Mouse (Mus musculus) right cerebral cortex, postnatal 25 days (tissue): ENCODE data around the gene Alg12.
"Not testable (repeated sequence)": the region's sequence is repeated elsewhere in the genome, so short reads cannot be mapped to it uniquely, and the experiment has no call there.

ENCODE experiments used
- DNase-seq: peaks from one replicate; pipeline ENCODE4 v3.0.0; 2022

Gene Alg12

DNA sequence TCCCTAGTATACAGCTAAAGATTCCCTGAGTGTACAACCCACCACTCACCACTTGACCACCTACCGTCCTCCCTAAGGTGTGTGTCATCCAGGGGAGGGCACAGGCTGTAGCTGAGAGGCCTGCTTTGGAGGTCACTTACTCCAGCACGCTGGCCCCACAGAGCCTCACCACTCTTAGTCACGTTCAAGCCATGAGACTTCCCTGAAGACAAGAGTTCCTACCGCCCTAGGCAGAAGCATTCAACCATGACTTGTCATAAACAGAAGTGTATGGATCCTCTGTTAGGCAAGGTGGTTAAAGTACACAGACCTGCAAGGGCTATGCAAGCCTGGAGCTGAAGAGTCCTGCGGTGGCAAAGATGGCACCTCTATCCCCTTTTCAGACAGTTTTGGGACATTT, 11.6 kb upstream of the Alg12 start:
- no peak for DNase-seq

GRCm38 (mm10) chr15:88829791-88830440, 10.8 kb upstream of the Alg12 start:
- DNase-seq: peak; percentile 20

- DNase-seq: peak; percentile 82
Observed at GRCm38 (mm10) chr15:88828800-88829705, 9.9 kb upstream of the Alg12 start.

DNA sequence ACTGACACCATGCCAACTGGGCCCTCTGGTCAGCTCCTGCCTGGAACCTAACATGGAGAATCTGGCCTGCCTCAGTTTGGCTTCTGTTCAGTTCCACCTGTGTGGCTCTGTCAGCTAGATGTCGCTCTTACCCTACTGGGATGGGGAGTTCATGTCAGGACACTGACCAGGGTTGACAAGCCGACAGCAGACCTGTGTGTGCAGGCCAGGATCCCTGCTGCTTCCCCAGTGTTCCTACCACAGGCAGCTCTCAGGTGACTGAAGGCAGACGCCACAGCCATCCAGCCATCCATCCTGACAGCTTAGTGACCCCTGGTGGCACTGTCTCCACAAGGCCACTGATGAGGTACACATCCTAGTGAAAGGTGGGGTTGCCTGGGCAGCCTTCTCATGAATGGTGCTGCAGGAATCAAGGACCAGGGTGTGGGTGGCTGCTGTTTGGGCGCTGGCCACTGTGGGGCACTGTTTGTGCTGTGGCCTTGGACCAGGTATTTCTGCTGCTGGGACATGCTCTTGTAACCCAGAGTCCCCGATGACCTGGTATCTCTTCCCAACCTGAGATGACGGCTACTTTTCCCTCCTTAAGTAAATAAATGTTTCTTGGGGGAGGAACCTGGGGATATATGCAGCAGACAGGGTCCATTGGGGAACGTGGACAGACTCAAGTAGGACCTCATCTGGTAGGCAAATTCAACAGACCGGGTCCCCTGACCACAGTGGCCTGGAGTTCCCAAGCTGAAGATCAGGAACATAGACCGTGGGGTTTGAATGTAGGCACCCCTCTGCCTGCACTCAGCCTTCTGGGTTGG, 9.1 kb upstream of the Alg12 start:
- peak; percentile 26 for DNase-seq

DNA sequence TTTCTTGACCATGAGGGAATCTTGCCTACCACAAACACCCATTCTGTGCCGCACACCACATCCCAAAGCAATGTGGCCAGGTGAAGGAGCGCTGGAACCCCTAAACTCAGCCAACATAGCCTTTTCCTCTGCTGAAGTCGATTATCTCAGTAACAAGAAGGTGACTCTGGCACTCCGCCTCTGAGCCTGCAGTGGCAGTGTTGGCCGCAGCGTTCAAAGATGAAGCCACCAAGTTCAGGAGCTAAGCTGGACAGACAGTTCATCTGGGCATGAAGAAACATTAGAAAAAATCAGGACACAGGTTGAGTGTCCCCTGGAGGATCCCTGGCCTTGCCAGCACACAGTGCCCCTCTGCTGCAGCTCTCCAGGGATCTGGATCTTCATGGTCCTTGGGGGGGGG, 8.3 kb upstream of the Alg12 start:
- DNase-seq: no peak

DNA sequence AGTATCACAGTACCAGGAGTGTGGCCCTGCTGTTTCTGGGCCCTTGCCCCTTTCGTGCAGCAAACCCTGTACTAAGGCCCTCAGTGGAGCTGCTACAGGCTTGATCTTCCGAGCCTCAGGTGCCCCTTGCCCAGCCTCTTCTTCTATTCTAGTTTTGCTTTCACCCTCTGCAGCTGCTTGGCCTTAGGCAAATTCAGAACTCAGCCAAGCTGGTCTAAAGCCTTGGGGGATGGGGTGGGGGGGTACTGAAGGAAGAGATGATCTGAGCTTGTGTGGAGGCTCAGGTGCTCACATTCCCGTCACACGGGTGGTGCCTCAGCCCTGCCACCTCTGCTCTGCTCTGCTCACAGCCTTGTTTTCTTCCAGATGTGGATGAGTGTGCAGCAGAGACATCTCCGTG, 4.3 kb upstream of the Alg12 start:
- no peak for DNase-seq

DNA sequence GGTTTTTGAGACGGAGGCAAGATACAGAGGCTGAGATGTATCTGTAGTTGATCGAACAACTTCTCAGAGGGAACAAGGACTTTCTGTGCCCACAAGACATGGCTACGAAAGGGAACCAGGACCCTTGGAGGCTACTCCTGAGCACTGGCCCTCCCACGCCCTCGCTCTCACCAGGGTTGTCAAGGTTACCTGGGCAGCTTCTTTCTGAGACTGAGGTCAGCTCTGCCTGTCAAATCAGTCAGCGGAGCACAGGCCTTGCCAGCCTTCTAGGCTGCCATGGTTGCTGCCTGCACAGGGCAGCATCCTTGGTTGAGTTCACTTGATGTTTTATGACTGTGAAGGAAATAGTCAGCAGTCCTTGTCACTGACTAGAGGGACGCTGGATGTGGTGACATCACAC, 3.4 kb upstream of the Alg12 start:
- no peak for DNase-seq

DNA sequence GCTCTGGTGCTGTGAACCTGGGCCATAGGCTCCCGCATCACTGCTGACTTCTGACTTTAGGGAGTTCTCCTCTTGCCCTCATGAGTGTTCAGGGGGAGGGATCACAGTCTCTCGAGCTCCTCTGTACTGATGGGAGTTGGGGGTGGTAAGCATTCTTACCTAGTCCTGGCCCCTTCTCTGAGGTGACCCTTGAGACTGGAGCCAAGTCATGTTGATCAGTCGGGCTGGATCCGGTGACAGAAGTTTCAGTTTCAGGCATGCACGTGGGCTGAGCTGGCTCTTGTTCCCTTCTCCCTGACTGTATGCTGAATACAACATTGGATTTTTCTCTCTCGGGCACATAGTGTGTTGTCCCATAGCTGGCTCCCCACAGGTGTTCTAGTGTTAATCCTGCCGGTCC, 2.3 kb upstream of the Alg12 start:
- DNase-seq: no peak

- no peak for DNase-seq
Observed at GRCm38 (mm10) chr15:88819906-88820303, 787 bp upstream of the Alg12 start.

- DNase-seq: no peak
Observed at GRCm38 (mm10) chr15:88815196-88815700, 3.9 kb downstream of the Alg12 start.

DNA sequence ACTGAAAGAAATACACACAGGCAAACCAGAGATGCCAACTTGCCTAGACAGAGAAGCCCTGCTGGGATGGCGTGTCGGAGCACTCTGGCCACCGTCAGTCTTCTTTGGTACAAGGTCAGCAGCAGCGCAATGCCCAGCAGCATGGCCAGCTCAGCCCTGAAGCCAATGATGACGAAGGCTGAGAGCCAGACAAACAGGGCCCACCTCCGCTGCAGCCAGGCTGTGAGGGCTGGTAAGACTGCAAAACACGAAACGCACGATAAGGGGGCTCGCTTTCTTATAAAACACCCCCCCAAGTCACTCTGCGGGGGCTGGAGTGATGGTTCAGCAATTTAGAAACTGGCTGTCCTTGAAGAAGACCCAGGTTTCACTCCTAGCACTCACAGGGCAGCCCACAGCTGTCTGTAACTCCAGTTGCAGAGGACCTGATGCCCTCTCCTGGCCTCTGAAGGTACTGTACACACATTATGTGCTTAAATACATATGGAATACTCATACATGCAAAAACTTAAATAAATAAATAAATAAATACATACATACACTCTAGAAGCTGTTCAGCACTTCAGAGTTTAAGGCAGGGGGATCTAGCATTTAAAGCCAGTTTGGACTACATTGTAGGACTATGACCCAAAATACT, 4.6 kb downstream of the Alg12 start:
- no peak for DNase-seq

DNA sequence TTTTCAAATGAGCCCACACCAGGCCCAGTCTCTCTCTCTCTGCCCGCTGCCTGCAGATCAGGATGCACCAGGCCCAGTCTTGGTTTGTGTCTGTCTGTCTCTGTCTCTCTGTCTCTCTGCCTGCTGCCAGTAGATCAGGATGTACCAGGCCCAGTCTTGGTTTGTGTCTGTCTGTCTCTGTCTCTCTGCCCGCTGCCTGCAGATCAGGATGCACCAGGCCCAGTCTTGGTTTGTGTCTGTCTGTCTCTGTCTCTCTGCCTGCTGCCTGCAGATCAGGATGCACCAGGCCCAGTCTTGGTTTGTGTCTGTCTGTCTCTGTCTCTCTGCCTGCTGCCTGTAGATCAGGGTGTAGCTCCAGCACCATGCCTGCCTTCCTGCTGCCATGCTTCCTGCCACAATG, 5.2 kb downstream of the Alg12 start:
- DNase-seq: not testable (repeated sequence)

GRCm38 (mm10) chr15:88813262-88813661, 5.9 kb downstream of the Alg12 start:
- DNase-seq: no peak

DNA sequence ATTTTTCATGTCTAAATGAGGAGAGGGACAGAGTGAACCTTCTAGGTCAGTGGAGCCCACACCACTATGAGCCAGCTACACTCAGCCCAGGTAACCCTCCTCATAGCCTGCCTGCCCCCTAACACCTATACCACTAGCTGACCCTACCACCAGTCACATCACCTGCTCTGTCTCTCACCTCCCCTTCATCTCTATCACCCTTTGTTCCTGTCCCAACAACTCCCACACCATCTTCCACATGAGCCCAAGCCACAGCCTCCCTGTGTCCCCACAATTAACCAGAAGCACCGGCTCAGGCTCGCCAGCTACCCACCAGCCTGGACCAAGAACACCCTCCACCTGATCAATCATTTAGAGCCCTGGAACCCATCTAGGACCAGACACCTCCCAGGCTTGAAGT, 8.7 kb downstream of the Alg12 start:
- DNase-seq: no peak

DNA sequence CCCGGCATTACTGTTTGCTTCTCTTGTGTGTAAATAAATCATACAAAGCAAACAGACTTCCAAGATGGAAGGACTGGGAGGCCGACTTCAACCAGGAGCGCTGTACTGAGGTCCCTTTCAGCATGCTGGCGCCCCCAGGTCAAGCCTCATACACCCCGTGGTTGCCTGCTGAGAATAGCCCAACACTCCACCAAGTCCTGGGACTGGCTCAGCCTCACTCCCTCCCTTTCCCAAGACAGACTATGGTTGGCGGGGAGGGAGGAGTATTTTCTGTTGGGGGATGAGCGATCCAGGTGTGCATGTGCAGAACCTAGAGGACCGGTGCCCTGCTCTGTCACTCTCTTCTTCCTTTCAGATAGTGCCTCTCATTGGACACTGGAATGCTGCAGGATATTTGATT, 11.0 kb downstream of the Alg12 start:
- DNase-seq: no peak

DNA sequence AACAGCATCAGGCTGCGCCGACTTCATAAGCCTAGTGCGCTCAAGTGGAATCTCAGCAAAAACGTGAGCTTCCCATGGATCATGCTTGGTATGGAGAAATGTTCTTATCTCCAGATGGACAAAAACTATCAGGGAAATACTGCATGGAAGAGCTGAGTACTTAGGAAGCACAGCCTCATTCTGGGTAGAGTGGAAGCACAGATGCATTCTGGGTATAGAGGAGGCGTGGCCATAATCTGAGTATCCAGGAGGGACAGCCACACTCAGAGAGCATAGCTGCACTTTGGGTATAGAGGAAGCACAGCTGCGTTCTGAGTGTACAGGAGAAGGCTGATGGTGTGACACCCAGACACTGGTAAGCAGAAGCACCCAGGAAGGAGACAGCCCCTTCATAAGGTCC, 16.8 kb downstream of the Alg12 start:
- DNase-seq: no peak

DNA sequence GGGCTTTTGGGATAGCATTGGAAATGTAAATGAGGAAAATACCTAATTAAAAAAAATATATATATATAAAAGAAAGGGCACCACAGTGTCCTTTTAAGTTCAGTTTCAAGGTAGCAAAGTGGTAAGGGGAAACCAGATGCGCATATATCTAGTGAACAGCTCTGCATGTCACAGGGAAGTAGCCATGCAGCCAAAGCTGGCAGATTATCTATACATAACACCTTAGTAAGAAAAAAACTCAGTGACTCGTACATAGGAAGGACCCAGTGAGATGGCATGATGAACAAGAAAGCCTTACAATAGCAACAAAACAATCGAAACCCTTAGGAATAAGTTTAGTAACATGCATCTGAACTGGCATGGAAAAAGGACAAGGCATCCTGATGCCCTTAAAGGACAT, 17.2 kb downstream of the Alg12 start:
- DNase-seq: no peak

GRCm38 (mm10) chr15:88800921-88801354, 18.2 kb downstream of the Alg12 start:
- no peak for DNase-seq

DNA sequence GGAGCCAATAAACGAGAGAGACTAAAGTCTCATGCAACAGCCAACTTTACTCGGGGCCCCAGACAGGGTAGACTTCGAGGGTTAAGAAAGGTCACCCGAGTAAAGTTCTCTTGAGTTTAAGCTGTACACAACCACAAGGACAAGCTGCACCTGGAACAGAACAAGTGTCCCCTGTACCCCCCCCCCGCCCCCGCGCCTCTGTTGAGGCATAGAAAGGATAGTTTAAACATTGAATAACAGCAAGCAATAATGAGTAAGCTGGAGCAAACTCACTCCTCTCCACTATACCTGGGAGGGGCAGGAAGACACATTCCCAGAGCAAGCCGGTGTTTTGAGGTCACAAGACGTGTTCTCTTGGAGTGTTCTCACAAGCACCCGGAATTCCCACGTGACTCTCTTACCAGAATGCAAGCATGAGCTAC, 19.2 kb downstream of the Alg12 start:
- DNase-seq: no peak

GRCm38 (mm10) chr15:88794729-88795128, 24.4 kb downstream of the Alg12 start:
- not testable (repeated sequence) for DNase-seq

GRCm38 (mm10) chr15:88792140-88792850, 26.8 kb downstream of the Alg12 start:
- no peak for DNase-seq

DNA sequence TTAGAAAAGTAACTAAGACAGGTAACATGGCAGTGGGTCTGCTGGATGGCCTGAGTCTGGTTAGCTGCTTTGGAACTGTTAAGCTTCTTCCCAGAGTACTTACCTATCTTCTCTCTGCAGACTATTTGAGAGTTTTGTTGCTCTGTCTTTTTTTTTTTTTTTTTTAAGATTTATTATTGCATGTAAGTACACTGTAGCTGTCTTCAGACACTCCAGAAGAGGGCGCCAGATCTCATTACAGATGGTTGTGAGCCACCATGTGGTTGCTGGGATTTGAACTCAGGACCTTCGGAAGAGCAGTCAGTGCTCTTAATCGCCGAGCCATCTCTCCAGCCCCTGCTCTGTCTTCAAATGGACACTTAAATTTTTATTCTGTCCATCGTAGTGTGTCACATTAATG, 44.5 kb downstream of the Alg12 start:
- not testable (repeated sequence) for DNase-seq
